Mouse (Mus musculus): ENCODE data around the gene Rec8.

The Rec8 gene

DNA sequence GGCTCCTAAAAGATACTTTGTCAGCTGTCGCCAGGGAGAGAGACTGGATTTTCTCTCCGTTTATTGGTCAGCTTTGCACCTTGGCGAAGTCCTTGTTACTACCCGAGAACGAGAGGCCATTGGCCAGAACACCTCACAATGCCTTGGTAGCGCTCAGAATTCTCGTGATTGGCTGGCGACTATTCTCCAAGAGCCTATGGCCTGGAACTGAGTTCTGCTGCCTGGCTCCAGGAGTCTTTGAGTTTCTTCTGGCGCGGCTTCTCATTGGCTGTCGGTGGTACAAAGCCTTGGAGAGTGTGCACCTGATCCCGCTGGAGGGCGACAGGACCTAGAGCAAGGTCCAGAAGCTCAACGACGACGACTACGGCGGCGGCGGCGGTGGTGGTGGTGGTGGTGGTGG is at the start of gene Rec8:
Gene Rec8, plus strand, starts transcription at position 216 of the 400 bp plus-strand sequence.
- no peak for DNase-seq (ENCODE audit: low spot score in 2 of 2)

DNA sequence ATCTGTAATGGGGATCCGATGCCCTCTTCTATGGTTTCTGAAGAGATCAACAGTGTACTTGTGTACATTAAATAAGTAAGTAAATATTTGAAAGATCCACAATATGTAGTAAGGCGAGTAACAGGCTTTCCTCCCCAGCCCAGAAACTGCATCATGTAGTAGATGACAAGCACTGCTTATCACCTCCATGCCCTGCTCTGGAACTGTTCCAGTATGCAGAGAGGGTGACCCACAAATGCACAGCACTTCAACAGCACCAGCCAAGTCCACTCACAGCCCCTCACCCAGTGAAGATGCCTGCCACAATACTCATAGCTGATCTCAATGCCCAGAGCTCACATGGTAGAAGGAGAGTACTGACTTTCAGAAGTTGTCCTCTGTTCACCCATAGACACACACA is 47.2 kb upstream of the Rec8 start:
- no peak for DNase-seq (ENCODE audit: low spot score in 2 of 2)

- no peak for DNase-seq (ENCODE audit: low spot score in 2 of 2)
Observed at GRCm38 (mm10) chr14:55571760-55572159, 46.1 kb upstream of the Rec8 start.

GRCm38 (mm10) chr14:55575302-55575701 is 42.5 kb upstream of the Rec8 start, which contains the start of gene Fitm1:
Gene Fitm1 (plus strand): TSS chr14:55575617.
- peak; percentile 70 to 73 for DNase-seq (ENCODE audit: low spot score in 2 of 2)

DNA sequence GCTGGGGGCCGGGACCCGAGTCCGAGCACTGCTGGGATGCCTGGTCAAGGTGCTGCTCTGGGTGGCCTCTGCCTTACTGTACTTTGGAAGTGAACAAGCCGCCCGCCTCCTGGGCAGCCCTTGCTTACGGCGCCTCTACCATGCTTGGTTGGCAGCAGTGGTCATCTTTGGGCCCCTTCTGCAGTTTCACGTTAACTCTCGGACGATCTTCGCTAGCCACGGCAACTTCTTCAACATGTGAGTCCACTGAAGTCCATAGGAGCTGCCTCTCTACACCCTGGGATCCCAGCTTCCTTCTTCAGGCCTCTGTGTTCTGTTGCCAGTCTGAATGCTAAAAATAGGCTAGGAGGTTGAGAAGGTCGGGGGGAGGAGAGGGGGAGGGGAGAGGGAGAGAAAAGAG is 42.1 kb upstream of the Rec8 start:
- DNase-seq (ENCODE audit: low spot score in 2 of 2): peak in 1 of 2 experiments; percentile 37

DNA sequence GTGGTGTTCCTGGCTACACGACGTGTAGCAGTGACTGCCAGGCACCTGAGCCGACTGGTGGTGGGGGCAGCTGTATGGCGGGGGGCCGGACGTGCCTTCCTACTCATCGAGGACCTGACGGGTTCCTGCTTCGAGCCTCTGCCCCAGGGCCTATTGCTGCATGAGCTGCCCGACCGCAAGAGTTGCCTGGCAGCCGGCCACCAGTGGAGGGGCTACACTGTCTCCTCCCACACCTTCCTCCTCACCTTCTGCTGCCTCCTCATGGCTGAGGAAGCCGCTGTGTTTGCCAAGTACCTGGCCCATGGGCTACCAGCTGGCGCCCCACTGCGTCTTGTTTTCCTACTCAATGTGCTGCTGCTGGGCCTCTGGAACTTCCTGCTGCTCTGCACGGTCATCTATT is 41.5 kb upstream of the Rec8 start:
- DNase-seq (ENCODE audit: low spot score in 2 of 2): no peak

GRCm38 (mm10) chr14:55577871-55578667 is 39.8 kb upstream of the Rec8 start, which contains the start of gene Psme1:
Gene Psme1 (plus strand): TSS chr14:55578123.
- peak; percentile 84 to 88 for DNase-seq (ENCODE audit: low spot score in 2 of 2)

- DNase-seq (ENCODE audit: low spot score in 2 of 2): peak in 1 of 2 experiments; percentile 70
Observed at GRCm38 (mm10) chr14:55578668-55579269, 39.1 kb upstream of the Rec8 start.

GRCm38 (mm10) chr14:55579511-55580496 is 38.0 kb upstream of the Rec8 start:
- DNase-seq (ENCODE audit: low spot score in 2 of 2): no peak

DNA sequence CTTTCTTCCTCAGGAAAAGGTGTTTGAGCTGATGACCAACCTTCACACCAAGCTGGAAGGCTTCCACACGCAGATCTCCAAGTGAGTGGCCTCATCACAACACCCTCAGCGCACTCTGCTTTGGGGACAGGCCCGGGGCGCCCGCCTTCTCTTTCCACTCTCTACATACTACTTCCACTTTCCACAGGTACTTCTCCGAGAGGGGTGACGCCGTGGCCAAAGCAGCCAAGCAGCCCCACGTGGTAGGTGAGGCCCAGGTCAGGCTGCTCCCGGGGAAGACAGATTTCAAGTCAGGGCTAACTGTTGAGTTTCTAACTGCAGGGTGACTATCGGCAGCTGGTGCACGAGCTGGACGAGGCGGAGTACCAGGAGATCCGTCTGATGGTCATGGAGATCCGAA is 37.1 kb upstream of the Rec8 start:
- DNase-seq (ENCODE audit: low spot score in 2 of 2): no peak

DNA sequence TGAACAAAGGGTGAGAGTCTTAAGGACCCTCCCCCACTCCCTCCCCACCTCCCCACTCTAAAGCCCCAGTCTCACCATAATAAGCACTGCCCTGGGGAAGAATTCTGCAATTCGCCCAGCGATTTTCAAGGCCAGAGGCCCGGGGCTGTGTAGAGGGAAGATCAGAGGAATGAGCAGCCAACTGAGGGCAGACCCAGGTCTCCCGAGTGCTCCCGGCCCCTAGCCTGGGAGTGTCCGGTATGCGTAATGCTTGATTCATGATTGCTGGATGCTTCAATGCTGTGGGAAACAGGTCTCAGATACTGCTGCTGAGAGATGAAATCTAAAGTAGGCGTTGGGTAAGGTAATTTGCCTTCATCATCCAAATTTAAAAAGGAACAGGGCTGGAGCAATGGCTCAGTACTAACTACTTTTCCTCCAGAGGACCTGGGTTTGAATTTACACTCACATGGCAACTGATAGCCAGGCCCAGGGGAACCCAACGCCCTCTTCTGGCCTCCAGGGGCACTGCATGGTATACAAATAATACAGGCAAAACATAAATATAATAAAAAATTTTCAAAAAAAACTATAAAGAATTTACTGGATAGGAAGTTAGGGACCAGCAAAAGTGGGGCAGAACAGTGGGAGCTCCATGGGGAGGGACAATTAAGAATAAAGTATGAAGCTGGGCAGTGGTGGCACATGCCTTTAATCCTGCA is 35.7 kb upstream of the Rec8 start:
- DNase-seq (ENCODE audit: low spot score in 2 of 2): no peak

GRCm38 (mm10) chr14:55584303-55584701 is 33.5 kb upstream of the Rec8 start:
- no peak for DNase-seq (ENCODE audit: low spot score in 2 of 2)

DNA sequence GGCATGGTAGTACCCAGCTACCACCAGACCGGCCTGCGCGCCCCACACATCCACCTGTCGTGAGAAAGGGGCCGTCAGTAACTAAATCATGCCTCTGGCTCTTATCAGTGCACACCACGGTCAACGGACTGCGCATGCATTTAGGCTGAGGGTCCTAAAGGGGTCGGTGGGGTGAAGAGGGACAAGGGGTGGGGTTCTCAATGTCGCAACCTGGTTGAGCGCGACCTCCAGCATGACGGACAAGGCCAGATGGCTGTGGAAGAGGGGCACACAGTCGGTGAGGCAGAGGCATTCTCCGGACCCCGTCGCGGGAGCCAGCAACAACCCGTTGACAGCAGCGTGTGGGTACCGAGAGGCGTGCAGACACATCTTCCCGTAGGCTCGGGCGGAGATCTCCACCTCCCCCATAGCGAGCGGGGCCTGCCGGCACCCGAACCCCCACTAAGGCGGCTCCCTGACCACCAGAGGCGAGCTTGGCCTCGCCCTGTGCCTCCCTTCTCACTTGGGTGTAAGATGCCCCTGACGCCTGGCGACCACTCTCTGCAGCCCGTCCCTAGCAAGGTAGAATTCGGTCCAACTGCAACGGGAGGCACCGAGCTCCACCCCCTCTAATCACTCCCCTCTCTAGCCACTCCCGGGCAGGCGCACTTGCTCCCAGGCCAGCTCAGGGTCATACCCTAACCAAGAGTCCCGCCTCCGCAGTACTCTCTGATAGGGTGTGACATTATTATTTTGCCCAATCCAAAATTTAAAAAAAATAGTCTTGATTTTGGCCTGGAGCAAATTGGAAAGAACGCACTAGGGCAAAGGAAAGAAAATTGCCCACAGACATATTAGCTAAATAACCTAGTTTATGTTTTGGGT is 32.9 kb upstream of the Rec8 start, which contains the start of gene Emc9:
Gene Emc9, minus strand, starts transcription at position 601 of the 864 bp plus-strand sequence.
- peak; percentile 86 to 88 for DNase-seq (ENCODE audit: low spot score in 2 of 2)

- no peak for DNase-seq (ENCODE audit: low spot score in 2 of 2)
Observed at GRCm38 (mm10) chr14:55585566-55585960, 32.3 kb upstream of the Rec8 start.

GRCm38 (mm10) chr14:55586149-55586548 is 31.7 kb upstream of the Rec8 start:
- DNase-seq (ENCODE audit: low spot score in 2 of 2): no peak

- no peak for DNase-seq (ENCODE audit: low spot score in 2 of 2)
Observed at GRCm38 (mm10) chr14:55589271-55589670, 28.6 kb upstream of the Rec8 start.

DNA sequence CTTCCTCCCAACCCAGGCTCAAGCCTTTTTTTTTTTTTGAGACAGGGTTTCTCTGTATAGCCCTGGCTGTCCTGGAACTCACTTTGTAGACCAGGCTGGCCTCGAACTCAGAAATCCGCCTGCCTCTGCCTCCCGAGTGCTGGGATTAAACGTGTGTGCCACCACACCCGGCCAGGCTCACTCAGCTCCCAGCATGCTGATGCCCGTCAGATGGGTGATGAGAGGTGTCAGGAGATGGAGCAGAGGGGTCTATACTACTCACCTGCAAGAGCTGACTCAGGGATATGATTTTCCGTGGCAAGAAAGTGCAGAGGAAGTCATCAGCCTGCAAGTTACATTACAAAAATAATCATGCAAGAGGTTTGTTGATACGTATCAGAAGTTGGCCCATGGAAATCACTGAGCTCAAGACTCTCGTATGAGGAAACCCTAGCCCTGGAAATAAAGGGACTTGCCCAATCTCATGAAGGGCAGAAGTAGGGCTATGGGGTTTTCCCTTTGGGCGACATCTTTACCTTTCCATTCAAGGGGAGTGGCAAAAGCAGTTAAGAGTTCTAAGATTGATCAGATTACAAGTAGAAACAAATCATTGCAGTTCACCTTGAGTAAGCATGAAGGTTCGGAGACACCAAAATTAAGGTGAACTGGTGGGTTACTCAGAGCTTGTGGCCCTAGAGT is 27.9 kb upstream of the Rec8 start:
- DNase-seq (ENCODE audit: low spot score in 2 of 2): no peak

DNA sequence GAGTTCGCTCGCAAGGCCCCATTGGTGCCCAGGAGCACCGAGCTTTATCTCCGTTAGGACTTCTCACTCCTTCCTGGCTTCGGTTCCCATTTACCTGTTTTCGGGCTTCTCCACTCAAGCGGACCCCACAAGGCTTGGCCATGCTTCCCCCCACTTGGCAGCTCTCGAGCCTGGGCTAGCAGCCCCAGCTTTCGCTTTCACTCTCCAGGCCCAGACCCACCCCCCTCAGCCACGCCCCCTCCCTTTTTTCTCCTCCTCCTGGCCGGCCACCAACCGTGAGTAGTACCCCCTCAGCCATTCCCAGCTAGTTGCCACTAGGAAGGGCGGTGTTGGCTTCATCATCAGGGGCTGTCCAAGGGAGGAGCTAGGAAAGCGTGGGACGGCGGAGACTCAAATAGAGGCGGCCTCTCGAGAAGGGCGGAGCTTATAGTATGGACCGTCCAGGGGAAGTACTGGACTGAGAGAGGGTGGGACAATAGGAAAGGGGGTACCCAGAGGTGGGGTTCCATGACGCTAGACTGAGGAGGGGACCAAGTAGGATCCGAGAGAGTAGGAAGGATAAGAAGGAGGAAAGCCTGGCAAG is 27.0 kb upstream of the Rec8 start, which contains the start of gene Psme2:
Gene Psme2, minus strand, starts transcription at position 366 of the 583 bp plus-strand sequence.
- peak; percentile 98 to 99 for DNase-seq (ENCODE audit: low spot score in 2 of 2)

DNA sequence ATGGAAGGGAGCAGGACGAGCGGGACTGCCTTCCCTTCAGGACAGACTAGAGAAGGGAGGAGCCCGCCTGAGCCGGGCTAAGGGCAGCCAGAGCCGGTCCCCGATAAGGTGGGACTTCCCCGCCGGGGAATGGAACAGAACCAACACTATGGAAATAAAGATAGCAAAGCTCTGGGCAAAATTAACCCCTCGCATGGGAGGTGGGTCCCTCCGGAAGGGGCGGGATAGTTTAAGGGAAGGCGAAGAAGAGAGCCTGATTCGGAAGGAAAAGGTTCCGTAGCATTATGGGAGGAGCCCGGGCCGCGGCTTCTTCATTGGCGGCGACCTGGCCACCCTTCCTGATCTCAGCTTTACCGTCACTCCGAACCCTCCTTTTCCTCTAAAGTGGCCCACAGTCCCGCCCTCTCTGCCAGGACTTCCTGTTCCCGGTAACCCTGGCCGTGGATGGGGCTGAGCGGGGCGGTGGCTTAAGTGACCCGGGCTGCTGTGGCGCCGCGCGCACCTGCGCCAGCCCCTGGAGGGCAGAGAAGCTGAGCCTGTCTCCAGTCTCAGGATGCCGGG is 26.4 kb upstream of the Rec8 start, which contains the start of gene Rnf31:
Gene Rnf31, plus strand, starts transcription at position 378 of the 561 bp plus-strand sequence.
- peak; percentile 97 to 98 for DNase-seq (ENCODE audit: low spot score in 2 of 2)
